Mouse (Mus musculus) fat pad, adult 2 months (tissue): Measurements from ENCODE around the gene Irf2bp1.

Experiments
- DNase-seq: peaks from one replicate; pipeline ENCODE4 v3.0.0-alpha.2; 2011; ENCODE audit warnings: low read depth, low spot score; ENCODE audit errors: extremely low read depth

Gene Irf2bp1

DNA sequence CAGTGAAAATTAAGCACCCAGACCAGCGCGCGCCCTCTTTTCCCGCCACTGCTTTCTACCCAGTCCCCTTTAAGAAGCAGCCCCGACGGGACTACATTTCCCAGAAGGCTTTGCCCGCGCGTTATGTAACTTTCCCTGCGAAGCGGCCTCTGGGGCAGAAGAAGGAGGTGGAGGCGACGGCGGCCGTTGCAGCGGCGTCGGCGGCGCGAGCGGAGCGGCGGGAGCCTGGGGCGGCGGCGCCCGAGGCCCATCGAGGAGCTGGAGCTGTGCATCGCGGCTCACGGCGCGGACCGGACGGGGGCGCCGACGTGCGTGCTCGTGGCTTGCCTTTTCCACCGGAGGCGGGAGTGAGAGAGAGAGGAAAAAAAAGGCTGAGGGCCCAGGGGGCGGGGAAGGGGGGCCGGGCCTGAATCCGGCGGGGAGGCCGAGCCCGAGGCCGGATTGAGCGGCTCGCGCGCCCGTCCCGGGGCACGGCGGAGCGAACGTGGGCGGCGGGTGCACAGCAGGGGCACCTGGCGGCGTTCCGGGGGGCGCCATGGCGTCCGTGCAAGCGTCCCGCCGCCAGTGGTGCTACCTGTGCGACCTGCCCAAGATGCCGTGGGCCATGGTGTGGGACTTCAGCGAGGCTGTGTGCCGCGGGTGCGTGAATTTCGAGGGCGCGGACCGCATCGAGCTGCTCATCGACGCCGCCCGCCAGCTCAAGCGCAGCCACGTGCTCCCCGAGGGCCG is at the start of gene Irf2bp1:
Gene Irf2bp1, plus strand, starts transcription at position 143 of the 729 bp plus-strand sequence.
- peak; percentile 51 for DNase-seq

DNA sequence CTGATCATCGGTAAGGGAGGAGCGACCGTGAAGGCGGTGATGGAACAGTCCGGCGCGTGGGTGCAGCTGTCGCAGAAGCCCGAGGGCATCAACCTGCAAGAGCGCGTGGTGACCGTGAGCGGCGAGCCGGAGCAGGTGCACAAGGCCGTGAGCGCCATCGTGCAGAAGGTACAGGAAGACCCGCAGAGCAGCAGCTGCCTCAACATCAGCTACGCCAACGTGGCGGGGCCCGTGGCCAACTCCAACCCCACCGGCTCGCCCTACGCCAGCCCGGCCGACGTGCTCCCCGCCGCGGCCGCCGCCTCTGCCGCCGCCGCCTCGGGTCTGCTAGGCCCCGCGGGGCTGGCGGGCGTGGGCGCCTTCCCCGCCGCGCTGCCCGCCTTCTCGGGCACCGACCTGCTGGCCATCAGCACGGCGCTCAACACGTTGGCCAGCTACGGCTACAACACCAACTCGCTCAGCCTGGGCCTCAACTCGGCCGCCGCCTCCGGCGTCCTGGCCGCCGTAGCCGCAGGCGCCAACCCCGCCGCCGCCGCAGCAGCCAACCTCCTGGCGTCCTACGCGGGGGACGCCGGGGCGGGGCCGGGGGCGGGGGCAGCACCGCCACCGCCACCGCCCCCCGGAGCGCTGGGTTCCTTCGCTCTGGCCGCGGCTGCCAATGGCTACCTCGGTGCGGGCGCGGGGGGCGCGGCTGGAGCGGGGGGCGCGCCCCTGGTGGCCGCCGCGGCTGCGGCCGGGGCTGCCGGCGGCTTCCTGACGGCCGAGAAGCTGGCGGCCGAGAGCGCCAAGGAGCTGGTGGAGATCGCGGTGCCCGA is 46.1 kb upstream of the Irf2bp1 start:
- DNase-seq: no peak

GRCm38 (mm10) chr7:18958384-18958766 is 45.5 kb upstream of the Irf2bp1 start:
- no peak for DNase-seq

DNA sequence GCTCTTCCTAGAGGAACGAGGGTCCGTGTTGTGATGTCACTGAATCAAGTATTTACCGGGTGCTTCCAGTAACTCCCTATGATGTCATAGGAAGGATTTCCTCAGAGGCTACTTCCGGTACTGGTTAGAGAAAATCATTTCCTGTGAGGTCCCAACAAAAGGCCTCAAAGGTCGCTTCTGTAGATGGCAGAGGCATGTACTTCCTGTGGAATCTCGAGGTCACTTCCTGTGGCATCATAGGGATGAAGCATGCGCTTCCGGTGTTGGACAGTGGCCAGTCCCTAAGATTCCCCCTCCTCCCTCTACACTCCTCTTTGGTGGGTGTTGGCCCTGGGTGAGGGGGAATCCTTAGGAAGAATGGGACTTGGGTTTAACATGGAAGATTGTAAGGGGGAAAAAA is 44.4 kb upstream of the Irf2bp1 start:
- no peak for DNase-seq

DNA sequence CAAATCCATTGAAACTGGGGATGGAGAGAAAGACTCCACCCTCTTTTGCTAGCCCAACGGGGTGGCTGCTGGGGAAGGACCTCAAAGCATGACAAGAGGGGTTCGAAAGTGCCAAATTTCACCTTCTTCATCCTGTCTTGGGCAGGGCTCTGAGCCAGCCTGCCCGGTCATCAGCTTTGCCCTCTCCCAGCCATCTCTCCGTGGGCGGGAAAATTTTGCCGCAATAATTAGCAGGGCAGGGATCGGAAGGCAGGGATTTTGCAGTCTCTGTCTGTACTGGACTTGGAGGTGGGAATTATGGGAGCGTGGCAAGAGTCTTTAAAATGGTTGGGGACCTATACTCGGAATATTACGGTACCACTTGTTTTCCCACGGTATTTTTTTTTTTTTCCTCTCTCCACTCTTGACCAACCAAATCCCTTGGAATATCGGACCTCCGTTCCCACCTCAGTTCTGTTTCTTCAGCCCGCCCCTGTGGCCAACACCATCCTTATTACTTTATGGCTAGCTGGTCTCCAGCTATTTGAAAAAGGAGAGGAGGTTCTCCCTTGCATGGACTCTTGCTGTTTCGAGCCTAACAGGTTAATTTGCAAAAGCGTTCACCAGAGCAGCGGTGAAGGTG is 41.6 kb upstream of the Irf2bp1 start:
- DNase-seq: no peak

DNA sequence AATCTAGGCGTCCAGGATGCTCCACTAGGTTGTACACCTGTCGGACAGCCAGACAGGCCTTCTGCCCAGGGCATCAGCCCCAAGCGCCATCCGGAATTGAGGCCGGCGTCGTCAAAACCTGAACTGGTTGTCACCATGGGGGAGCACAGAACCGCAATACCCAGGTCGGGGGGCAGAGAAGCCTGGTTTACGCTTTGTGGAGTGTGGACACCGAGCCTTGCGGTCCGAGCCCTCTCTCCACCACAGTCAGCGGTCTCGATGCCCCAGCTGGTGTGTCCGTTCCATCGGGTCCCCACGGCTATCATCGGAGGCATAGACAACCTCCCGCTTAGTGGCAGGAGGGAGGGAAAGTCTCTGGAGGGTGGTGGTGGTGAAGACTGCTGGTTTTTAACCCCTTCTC is 41.0 kb upstream of the Irf2bp1 start:
- DNase-seq: no peak

DNA sequence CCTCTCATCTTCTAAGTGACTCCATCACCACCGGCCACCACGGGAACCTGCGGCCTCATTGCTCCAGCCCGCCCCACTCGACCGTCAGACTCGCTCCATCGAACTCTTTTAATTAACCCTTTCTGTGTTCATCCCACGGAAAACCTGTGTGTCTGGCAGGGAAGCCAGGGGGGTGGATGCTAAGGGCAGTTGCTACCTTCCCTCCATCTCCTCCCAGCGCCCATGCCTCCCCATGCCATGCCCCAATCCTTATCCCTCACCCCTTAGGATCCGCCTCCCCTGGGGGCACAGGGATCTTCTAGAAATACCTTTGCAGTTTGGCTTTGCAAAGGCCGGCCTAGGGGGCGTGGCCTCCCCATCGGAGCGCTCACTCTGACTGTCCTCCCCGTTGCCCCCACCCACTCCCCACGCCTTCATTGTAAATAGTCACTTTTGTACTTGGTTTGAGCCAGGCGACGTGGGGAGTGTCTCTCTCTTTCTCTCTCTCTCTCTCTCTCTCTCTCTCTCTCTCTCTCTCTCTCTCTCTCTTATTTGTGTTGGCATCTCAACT is 40.5 kb upstream of the Irf2bp1 start:
- DNase-seq: no peak

- no peak for DNase-seq
These were observed 38.5 kb upstream of the Irf2bp1 start for GRCm38 (mm10) chr7:18965312-18965711.

DNA sequence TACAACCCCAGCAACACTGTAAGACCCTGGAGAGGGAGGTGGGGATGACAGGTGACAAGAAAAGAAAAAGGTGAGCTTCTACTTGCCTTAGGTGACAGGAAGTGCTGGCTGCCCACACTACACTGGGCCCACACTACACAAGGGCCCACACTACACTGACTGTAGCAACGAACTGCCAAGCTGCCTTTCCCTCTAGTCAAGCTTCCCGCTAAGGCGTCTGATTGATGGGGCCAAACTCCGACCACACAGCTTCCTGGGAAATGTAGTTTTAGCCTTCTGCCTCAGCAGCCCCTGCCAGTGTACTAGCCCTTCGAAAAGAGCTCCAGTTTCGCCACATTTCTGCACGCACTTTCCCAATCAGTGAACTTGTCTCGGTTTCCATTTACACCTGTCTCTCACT is 36.2 kb upstream of the Irf2bp1 start:
- no peak for DNase-seq

GRCm38 (mm10) chr7:18970956-18971355 is 32.9 kb upstream of the Irf2bp1 start:
- DNase-seq: no peak

DNA sequence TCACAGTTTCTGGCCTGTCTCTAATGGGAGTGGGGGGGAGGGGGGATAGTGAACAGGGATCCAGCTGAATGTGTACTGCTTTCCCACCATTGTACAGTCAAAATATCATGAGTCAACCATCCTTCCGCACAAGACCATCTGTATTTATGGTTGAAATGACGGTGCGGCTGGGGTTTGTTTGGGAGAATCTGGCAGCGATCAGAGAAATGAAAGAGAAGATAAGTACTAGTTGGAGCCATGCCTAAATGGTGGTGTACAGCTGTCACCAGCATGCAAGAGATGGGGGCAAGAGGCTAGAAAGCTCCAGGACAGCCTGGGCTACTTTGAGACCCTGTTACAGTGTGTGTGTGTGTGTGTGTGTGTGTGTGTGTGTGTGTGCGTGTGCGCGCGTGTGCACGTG is 25.5 kb upstream of the Irf2bp1 start:
- no peak for DNase-seq

- DNase-seq: no peak
These were observed 17.3 kb upstream of the Irf2bp1 start for GRCm38 (mm10) chr7:18986503-18986902.

GRCm38 (mm10) chr7:18987100-18987499 is 16.7 kb upstream of the Irf2bp1 start, which contains the start of gene Nanos2:
TSS of gene Nanos2 (plus strand) at chr7:18987400.
- DNase-seq: no peak

DNA sequence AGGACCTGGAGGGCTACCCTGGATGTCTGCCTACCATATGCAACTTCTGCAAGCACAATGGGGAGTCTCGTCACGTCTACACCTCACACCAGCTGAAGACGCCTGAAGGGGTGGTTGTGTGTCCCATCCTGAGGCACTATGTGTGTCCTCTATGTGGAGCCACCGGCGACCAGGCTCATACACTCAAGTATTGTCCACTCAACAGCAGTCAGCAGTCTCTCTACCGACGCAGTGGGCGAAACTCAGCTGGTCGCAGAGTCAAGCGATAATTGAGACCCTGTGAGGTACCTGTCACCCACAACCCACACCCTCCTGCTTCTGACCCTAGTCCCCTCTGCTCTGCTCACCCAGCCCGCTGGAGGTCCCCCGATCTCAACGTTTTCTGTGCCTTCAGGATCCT is 16.1 kb upstream of the Irf2bp1 start:
- DNase-seq: no peak

GRCm38 (mm10) chr7:18988780-18989179 is 15.1 kb upstream of the Irf2bp1 start:
- no peak for DNase-seq

- no peak for DNase-seq
These were observed 13.8 kb upstream of the Irf2bp1 start for GRCm38 (mm10) chr7:18989995-18990394.

DNA sequence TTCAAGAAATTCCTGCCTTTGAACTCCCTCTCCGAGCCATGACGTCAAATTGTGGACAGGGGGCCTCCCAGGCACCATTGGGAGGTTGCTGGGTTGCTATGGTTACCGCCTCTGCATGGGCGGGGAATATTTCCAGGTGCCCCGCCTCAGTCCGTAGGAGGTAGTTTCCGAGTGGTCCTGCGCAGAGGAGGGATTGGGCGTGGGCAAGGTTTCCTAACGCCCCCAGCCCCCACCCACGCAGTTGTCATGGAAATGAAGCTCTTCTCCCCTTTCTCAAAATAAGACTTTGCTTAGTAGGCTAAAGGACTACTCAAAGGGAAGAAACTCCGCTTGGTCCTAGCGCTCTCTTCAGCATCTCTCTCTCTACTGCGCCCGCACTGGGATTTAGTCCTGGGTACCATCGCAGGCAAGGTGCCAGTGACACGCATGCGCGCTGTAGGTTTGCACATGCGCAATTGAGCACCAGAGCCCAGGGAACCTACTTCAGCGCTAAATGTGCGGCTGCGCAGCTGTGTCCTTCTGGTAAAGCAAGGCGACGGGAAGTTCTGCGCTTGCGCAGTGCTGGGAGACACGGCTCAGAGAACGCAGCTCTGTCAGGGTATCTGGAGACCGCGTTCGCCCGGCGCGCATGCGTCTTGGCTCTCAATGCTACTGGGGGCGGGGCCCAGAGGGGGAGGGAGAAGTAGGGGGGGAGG is 13.1 kb upstream of the Irf2bp1 start, which contains the start of gene Mypop:
Gene Mypop, plus strand, starts transcription at position 645 of the 695 bp plus-strand sequence.
- DNase-seq: peak; percentile 76

DNA sequence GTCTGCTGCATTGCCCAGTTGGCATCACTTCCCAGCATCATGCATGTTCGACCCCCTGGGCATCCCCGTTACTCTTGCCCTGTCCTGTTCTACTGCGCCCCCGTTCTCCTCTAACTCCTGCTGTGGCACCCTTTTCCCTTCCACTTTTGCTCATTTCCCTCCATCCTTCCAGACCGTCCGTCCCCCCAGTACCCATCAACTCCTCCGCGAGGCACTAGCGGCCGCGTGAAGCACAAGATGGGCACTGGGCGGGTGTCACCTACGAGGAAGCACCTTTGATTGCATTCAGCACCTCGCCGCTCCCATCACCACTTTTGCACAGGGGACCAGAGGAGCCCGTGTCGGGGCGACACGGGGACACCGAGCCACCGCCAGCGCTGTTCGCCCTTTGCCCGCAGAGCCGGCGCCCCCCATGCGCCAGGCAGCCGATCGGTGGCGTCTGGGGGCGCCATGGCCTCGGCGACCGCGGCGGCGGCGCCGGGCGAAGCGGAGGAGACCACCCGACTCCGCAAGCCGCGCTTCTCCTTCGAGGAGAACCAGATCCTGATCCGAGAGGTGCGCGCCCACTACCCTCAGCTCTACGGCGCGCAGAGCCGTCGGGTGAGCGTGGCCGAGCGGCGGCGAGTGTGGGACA is 12.1 kb upstream of the Irf2bp1 start:
- no peak for DNase-seq

DNA sequence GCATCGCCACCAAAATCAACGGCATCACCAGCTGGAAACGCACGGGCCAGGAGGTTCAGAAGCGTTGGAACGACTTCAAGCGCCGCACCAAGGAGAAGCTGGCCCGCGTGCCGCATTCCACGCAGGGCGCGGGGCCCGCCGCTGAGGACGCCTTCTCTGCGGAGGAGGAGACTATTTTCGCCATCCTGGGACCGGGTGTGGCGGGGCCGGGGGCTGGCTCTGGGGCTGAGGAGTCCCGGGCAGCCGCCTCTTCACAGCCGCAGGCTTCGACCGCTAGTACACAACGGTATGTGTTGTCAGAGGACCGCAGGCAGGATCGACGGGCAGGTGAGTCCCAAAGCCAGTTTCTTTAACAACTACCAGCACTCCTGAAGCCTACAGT is 11.6 kb upstream of the Irf2bp1 start:
- no peak for DNase-seq

DNA sequence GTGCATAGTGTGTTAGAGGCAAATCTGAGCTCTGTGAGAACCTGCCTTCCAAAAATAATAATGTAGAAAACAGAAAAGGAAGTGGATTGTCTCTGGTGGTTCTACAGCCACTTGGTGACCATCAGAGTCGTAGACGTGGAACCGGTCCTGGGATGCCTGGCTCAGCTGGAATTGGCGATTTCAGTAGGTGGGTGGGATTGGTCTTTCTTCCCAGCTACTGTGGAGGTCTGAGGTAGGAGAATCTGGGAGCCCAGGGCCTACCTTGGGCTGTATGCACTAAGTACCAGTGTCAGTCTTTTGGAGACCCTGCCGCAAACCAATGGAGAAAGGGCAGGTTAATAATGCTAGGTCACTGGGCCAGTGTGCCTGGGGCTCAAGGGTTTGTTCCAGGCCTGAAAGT is 10.8 kb upstream of the Irf2bp1 start:
- no peak for DNase-seq
